Mouse (Mus musculus) bone marrow, adult 2 months (tissue): ENCODE results near the gene Abca1. TPM values are rescaled to one million over a fixed set of nuclear protein-coding genes. Genes with fewer than 3 reads are reported as not detected.

Experiments
- H3K27ac ChIP-seq: fragments of 200-500 bp; 2 replicates; pipeline ENCODE4 v1.5.1; 2012; ENCODE audit warnings: low read depth, mild to moderate bottlenecking, control low read depth, inconsistent platforms, low read length; ENCODE audit not compliant: control insufficient read depth, poor library complexity, insufficient read depth
- H3K4me1 ChIP-seq: fragments of 200-500 bp; 2 replicates; pipeline ENCODE4 v1.6.1; 2011; ENCODE audit warnings: low read length; ENCODE audit not compliant: control insufficient read depth, insufficient read depth
- H3K4me3 ChIP-seq: fragments of 200-500 bp; replicated peaks from 2 replicates; pipeline ENCODE3; 2011; ENCODE audit warnings: mild to moderate bottlenecking, low read depth, low read length, control low read depth; ENCODE audit not compliant: control insufficient read depth
- CTCF ChIP-seq: fragments of 200-500 bp; IDR thresholded peaks from 2 replicates; pipeline ENCODE4 v1.5.1; 2011; ENCODE audit warnings: low read length, control low read depth; ENCODE audit not compliant: control insufficient read depth, insufficient read depth
- POLR2A ChIP-seq: fragments of 200-500 bp; IDR thresholded peaks from 2 replicates; pipeline ENCODE4 v1.6.1; 2011; ENCODE audit warnings: low read depth, mild to moderate bottlenecking, control low read depth, low read length, borderline replicate concordance; ENCODE audit not compliant: control insufficient read depth
- WGBS: fragments of 180-500 bp; shearing (Covaris S2); methylation state at CpG from one replicate; pipeline ENCODE4 v1.1.7; 2018; 5-methylcytosine and 5-hydroxymethylcytosine counted together
- polyA plus RNA-seq: library from polyadenylated mRNA; stranded (reverse); fragments of >200 nt; gene quantifications from 2 replicates; pipeline ENCODE4 v1.2.4, GENCODE M21; 2011; ENCODE audit warnings: low replicate concordance; ENCODE audit not compliant: missing spikeins, insufficient read depth, insufficient read length

Gene Abca1
- 3.4 and 4.9 TPM in 2 replicates for polyA plus RNA-seq

- TF ChIP-seq CTCF, result no peak
- TF ChIP-seq POLR2A, result 0 out of 2 replicates have a peak, but pooled peaks have one; percentile 13
- under 1% methylated on average over 37 of the region's 37 CpGs for WGBS
- H3K27ac ChIP-seq, result peak within 1 kb of the TSS; percentile 41; the same call in 1 of the 2 replicates
- H3K4me3 ChIP-seq, result peak within 1 kb of the TSS; percentile 49
- H3K4me1 ChIP-seq, result no peaks in the 10 kb centered on the region; the same call in 1 of the 2 replicates
Measured at GRCm38 (mm10) chr4:53159767-53160166, at the start of gene Abca1. Gene Abca1, minus strand, starts transcription at chr4:53159895.

GRCm38 (mm10) chr4:53204482-53204881, 44.8 kb upstream of the Abca1 start:
- WGBS, result 83% methylated on average over 7 of the region's 7 CpGs
- no peaks in the 10 kb centered on the region for H3K4me1 ChIP-seq
- no peak for TF ChIP-seq CTCF
- TF ChIP-seq POLR2A, result no peak
- H3K27ac ChIP-seq, result no peak overlapping the region
- H3K4me3 ChIP-seq, result no peak overlapping the region

GRCm38 (mm10) chr4:53203595-53204400, 44.1 kb upstream of the Abca1 start:
- 67% methylated on average over 15 of the region's 15 CpGs for WGBS
- H3K4me1 ChIP-seq, result no peaks in the 10 kb centered on the region
- no peak for TF ChIP-seq POLR2A
- no peak for TF ChIP-seq CTCF
- H3K27ac ChIP-seq, result no peak overlapping the region
- H3K4me3 ChIP-seq, result no peak overlapping the region

- Histone ChIP-seq H3K4me3 (no peak overlapping the region), H3K27ac (no peak overlapping the region), H3K4me1 (no peaks in the 10 kb centered on the region)
- 81% methylated on average over 1 of the region's 1 CpGs for WGBS
- no peak for TF ChIP-seq CTCF
- no peak for TF ChIP-seq POLR2A
Measured at GRCm38 (mm10) chr4:53200276-53200675, 40.6 kb upstream of the Abca1 start.

GRCm38 (mm10) chr4:53197842-53198241, 38.1 kb upstream of the Abca1 start:
- 79% methylated on average over 4 of the region's 4 CpGs for WGBS
- TF ChIP-seq POLR2A, result no peak
- no peak for TF ChIP-seq CTCF
- no peaks in the 10 kb centered on the region for H3K4me1 ChIP-seq

GRCm38 (mm10) chr4:53196058-53196771, 36.5 kb upstream of the Abca1 start:
- Histone ChIP-seq H3K4me1 (no peaks in the 10 kb centered on the region), H3K4me3 (peak overlapping the region; percentile 7), H3K27ac (no peak overlapping the region)
- TF ChIP-seq POLR2A (no peak), CTCF (no peak)
- 25% methylated on average over 24 of the region's 24 CpGs for WGBS

More at GRCm38 (mm10) chr4:53197842-53198241, 38.1 kb upstream of the Abca1 start:
- Histone ChIP-seq H3K27ac (no peak overlapping the region), H3K4me3 (no peak overlapping the region)

- under 1% methylated on average over 4 of the region's 4 CpGs for WGBS
- H3K4me1 ChIP-seq, result peaks cover 1% of the 10 kb centered on the region; the same call in 1 of the 2 replicates
- no peak for TF ChIP-seq POLR2A
- TF ChIP-seq CTCF, result no peak
- H3K4me3 ChIP-seq, result no peak overlapping the region
- no peak overlapping the region for H3K27ac ChIP-seq
Measured at GRCm38 (mm10) chr4:53187071-53187470, 27.4 kb upstream of the Abca1 start.

- H3K4me1 ChIP-seq, result peaks cover 1% of the 10 kb centered on the region; the same call in 1 of the 2 replicates
- no peak for TF ChIP-seq CTCF
- no peak for TF ChIP-seq POLR2A
- no peak overlapping the region for H3K27ac ChIP-seq
- H3K4me3 ChIP-seq, result no peak overlapping the region
- 19% methylated on average over 4 of the region's 4 CpGs for WGBS
Measured at GRCm38 (mm10) chr4:53186573-53186972, 26.9 kb upstream of the Abca1 start.
